18 mouse cellular contexts compared by ENCODE assay signal in genomic region chr7:122544616-122545015, GRCm38 (mm10).
A peak's percentile ranks its signal among the peaks of the same experiment; 100 is the strongest.
DNase-seq lines count a peak whose midpoint lies in the region; ATAC-seq lines count a peak whose summit lies in the region.
"Had no signal": no experiment of that assay in that cellular context is flagged by ENCODE, and none has a peak within 500 bp of the region (broad histone marks: within the 10 kb centered on the region; RNA-seq: fewer than 3 reads in every experiment).

No protein-coding gene starts in this region.

- DNase-seq in frontal cortex, adult 2 months (ENCODE audit: extremely low spot score in 1 of 2, low spot score in 1 of 2): no peak
- peak; percentile 53 for DNase-seq in brain, adult 2 months (ENCODE audit: low read depth, low spot score)
- DNase-seq in heart, adult 8-10 months (ENCODE audit: low spot score): no peak
- DNase-seq: adrenal gland, adult 2 months; adrenal gland, adult 8-10 months; adrenal gland, postnatal 10 days; adrenal gland, postnatal 14 days; adrenal gland, postnatal 25 days; adrenal gland, postnatal 36 days; B cell, adult 2 months; cerebellum, adult 11 months; cerebellum, adult 11-12 months; cerebellum, adult 18-20 months; cerebellum, adult 2 months had no signal

- peak; percentile 51; the same call in 1 of the 2 replicates for ATAC-seq in frontal cortex, adult (ENCODE audit: low TSS enrichment)
- ATAC-seq: activated CD4-positive, CD25-positive, alpha-beta regulatory T cell, adult 4 months; CD4-positive, CD25-positive, alpha-beta regulatory T cell, adult 4 months; Patski had no signal
